Mouse (Mus musculus) olfactory bulb, adult 2 months (tissue): ENCODE data around the gene Tdrd1.

ENCODE experiments used
- CTCF ChIP-seq: fragments of 200-500 bp; IDR thresholded peaks from 2 replicates; pipeline ENCODE4 v1.5.1; 2012; ENCODE audit warnings: low read depth, mild to moderate bottlenecking, low read length, moderate library complexity; ENCODE audit not compliant: insufficient read depth
- POLR2A ChIP-seq: fragments of 200-500 bp; IDR thresholded peaks from 2 replicates; pipeline ENCODE4 v1.6.1; 2012; ENCODE audit warnings: mild to moderate bottlenecking, low read depth, low read length, moderate library complexity; ENCODE audit not compliant: insufficient read depth

- TF ChIP-seq CTCF: no peak
- no peak for TF ChIP-seq POLR2A
Observed at GRCm38 (mm10) chr19:56904095-56904494, 78.1 kb downstream of the Tdrd1 start.
